Mouse (Mus musculus) G1E (cell line): ENCODE measurements around the gene B3gnt9.

Source experiments
- CTCF ChIP-seq: IDR thresholded peaks from 2 replicates; pipeline ENCODE4 v1.5.1; 2012; ENCODE audit warnings: low read depth, low read length, inconsistent platforms, mixed read lengths
- GATA1 ChIP-seq: IDR thresholded peaks from 2 replicates; pipeline ENCODE4 v1.6.1; 2012; ENCODE audit warnings: borderline replicate concordance, low read length, inconsistent platforms, mixed read lengths

- TF ChIP-seq CTCF (no peak), GATA1 (no peak)
These were observed 21.6 kb upstream of the B3gnt9 start for GRCm38 (mm10) chr8:105276292-105277120.
